Mouse (Mus musculus) spleen, adult 2 months (tissue): ENCODE results near the gene Sh3bgrl2.

Source experiments
- CTCF ChIP-seq: fragments of 200-500 bp; IDR thresholded peaks from 2 replicates; pipeline ENCODE4 v1.5.1; 2011; ENCODE audit warnings: mild to moderate bottlenecking, inconsistent platforms; ENCODE audit not compliant: insufficient read depth, insufficient read length, insufficient replicate concordance; ENCODE audit errors: extremely low read depth
- POLR2A ChIP-seq: fragments of 200-500 bp; IDR thresholded peaks from 2 replicates; pipeline ENCODE4 v1.6.1; 2011; ENCODE audit warnings: low read depth, low read length, inconsistent platforms

- TF ChIP-seq CTCF (peak; percentile 56; the same call in 1 of the 2 replicates), POLR2A (no peak)
These were observed 28.5 kb downstream of the Sh3bgrl2 start for GRCm38 (mm10) chr9:83576689-83577057.
